Mouse (Mus musculus) right cerebral cortex, adult 2 months (tissue): Measurements from ENCODE around the gene Borcs7.
A peak's percentile ranks its signal among the peaks of the same experiment; 100 is the strongest.
"Not testable (repeated sequence)": the region's sequence is repeated elsewhere in the genome, so short reads cannot be mapped to it uniquely, and the experiment has no call there.

ENCODE experiments used
- DNase-seq, 2 experiments: peaks; one replicate each; pipeline ENCODE4 v3.0.0; 2021 to 2022; ENCODE audit warnings: low spot score in 2 of 2

Borcs7 gene

GRCm38 (mm10) chr19:46710614-46711013, 20.9 kb downstream of the Borcs7 start:
- no peak for DNase-seq

GRCm38 (mm10) chr19:46714234-46714633, 24.5 kb downstream of the Borcs7 start:
- DNase-seq: no peak

- no peak for DNase-seq
Measured at GRCm38 (mm10) chr19:46715016-46715415, 25.3 kb downstream of the Borcs7 start.

- no peak for DNase-seq
Measured at GRCm38 (mm10) chr19:46718150-46718549, 28.4 kb downstream of the Borcs7 start.

- DNase-seq: no peak
Measured at GRCm38 (mm10) chr19:46724411-46724810, 34.7 kb downstream of the Borcs7 start.

- no peak for DNase-seq
Measured at GRCm38 (mm10) chr19:46726142-46726541, 36.4 kb downstream of the Borcs7 start.

GRCm38 (mm10) chr19:46727140-46727736, 37.5 kb downstream of the Borcs7 start:
- no peak for DNase-seq

GRCm38 (mm10) chr19:46727945-46728540, 38.3 kb downstream of the Borcs7 start:
- no peak for DNase-seq

GRCm38 (mm10) chr19:46728909-46729308, 39.2 kb downstream of the Borcs7 start:
- no peak for DNase-seq

GRCm38 (mm10) chr19:46731351-46731750, 41.6 kb downstream of the Borcs7 start:
- DNase-seq: no peak

GRCm38 (mm10) chr19:46732673-46733072, 43.0 kb downstream of the Borcs7 start:
- DNase-seq: not testable (repeated sequence)

- DNase-seq: no peak
Measured at GRCm38 (mm10) chr19:46733626-46734025, 43.9 kb downstream of the Borcs7 start.

GRCm38 (mm10) chr19:46735241-46735640, 45.5 kb downstream of the Borcs7 start:
- DNase-seq: no peak

- no peak for DNase-seq
Measured at GRCm38 (mm10) chr19:46737106-46737505, 47.4 kb downstream of the Borcs7 start.

GRCm38 (mm10) chr19:46740341-46741008, 50.8 kb downstream of the Borcs7 start:
- DNase-seq: peak; percentile 81 to 83

- no peak for DNase-seq
Measured at GRCm38 (mm10) chr19:46741574-46741973, 51.9 kb downstream of the Borcs7 start.

- DNase-seq: no peak
Measured at GRCm38 (mm10) chr19:46744681-46745080, 55.0 kb downstream of the Borcs7 start.

GRCm38 (mm10) chr19:46747799-46748198, 58.1 kb downstream of the Borcs7 start:
- no peak for DNase-seq

- DNase-seq: no peak
Measured at GRCm38 (mm10) chr19:46752235-46752634, 62.5 kb downstream of the Borcs7 start.
